Mouse (Mus musculus): ENCODE data around the gene Gdf5. TPM values are rescaled to one million over a fixed set of nuclear protein-coding genes. Genes with fewer than 3 reads are reported as not detected.
A peak's percentile ranks its signal among the peaks of the same experiment; 100 is the strongest.
"Not testable (repeated sequence)": the region's sequence is repeated elsewhere in the genome, so short reads cannot be mapped to it uniquely, and the experiment has no call there.

Gene Gdf5
- polyA plus RNA-seq, 1 experiment from 2014 or later, result 1.0 TPM

GRCm38 (mm10) chr2:155929531-155930442 lies 15.4 kb downstream of the Gdf5 start, which contains the start of gene Uqcc1:
TSS of gene Uqcc1 (minus strand) at chr2:155930310.
- no peak for TF ChIP-seq CTCF (IDR thresholded peaks at IDR 0.05; ENCODE audit: low read depth)

GRCm38 (mm10) chr2:155928711-155929345 lies 16.3 kb downstream of the Gdf5 start:
- WGBS, result 52% methylated on average over 7 of the region's 7 CpGs
- ATAC-seq, result no peak
- Histone ChIP-seq H3K4me1 (replicated peaks; ENCODE audit: control insufficient read depth, insufficient read depth, low read length) (peaks cover 9% of the 10 kb centered on the region; the same call in 1 of the 2 replicates), H3K9ac (ENCODE audit: low read depth, low read length) (0 out of 2 replicates have a peak overlapping the region, but pooled peaks have one; percentile 38), H3K36me3 (ENCODE audit: control insufficient read depth, insufficient read depth) (0 out of 2 replicates have a peak, but pooled peaks cover 3% of the 10 kb centered on the region), H3K27ac (ENCODE audit: low read depth, low read length) (peak overlapping the region; percentile 47; the same call in 1 of the 2 replicates), H3K27me3 (replicated peaks; ENCODE audit: control insufficient read depth, insufficient read depth, low read length) (no peaks in the 10 kb centered on the region), H3K9me3 (ENCODE audit: control insufficient read depth) (no peaks in the 10 kb centered on the region), H3K4me2 (replicated peaks; ENCODE audit: low read depth) (peak overlapping the region; percentile 66), H3K4me3 (ENCODE audit: low read depth, low read length) (peak overlapping the region; percentile 48)
- TF ChIP-seq CTCF (IDR thresholded peaks at IDR 0.05; ENCODE audit: low read depth), result no peak

More at GRCm38 (mm10) chr2:155929531-155930442, 15.4 kb downstream of the Gdf5 start, which contains the start of gene Uqcc1:
- H3K27me3 ChIP-seq (replicated peaks; ENCODE audit: control insufficient read depth, insufficient read depth, low read length), result no peaks in the 10 kb centered on the region
- under 1% methylated on average over 38 of the region's 38 CpGs for WGBS
- H3K9ac ChIP-seq (ENCODE audit: low read depth, low read length), result peak within 1 kb of the TSS; percentile 38
- peak; percentile 88 for ATAC-seq
- peak within 1 kb of the TSS; percentile 66 for H3K4me2 ChIP-seq (replicated peaks; ENCODE audit: low read depth)
- no peaks in the 10 kb centered on the region for H3K9me3 ChIP-seq (ENCODE audit: control insufficient read depth)
- peaks cover 9% of the 10 kb centered on the region; the same call in 1 of the 2 replicates for H3K4me1 ChIP-seq (replicated peaks; ENCODE audit: control insufficient read depth, insufficient read depth, low read length)
- H3K36me3 ChIP-seq (ENCODE audit: control insufficient read depth, insufficient read depth), result no peaks in the 10 kb centered on the region
- H3K27ac ChIP-seq (ENCODE audit: low read depth, low read length), result peak within 1 kb of the TSS; percentile 67
- peak within 1 kb of the TSS; percentile 48 for H3K4me3 ChIP-seq (ENCODE audit: low read depth, low read length)

GRCm38 (mm10) chr2:155925213-155925612 lies 20.0 kb downstream of the Gdf5 start:
- not testable (repeated sequence) for H3K27ac ChIP-seq (ENCODE audit: low read depth, low read length); H3K4me2 ChIP-seq (replicated peaks; ENCODE audit: low read depth); H3K4me3 ChIP-seq (ENCODE audit: low read depth, low read length); H3K9ac ChIP-seq (ENCODE audit: low read depth, low read length); H3K27me3 ChIP-seq (replicated peaks; ENCODE audit: control insufficient read depth, insufficient read depth, low read length); H3K9me3 ChIP-seq (ENCODE audit: control insufficient read depth); H3K36me3 ChIP-seq (ENCODE audit: control insufficient read depth, insufficient read depth); H3K4me1 ChIP-seq (replicated peaks; ENCODE audit: control insufficient read depth, insufficient read depth, low read length); ATAC-seq
- WGBS, result 83% methylated on average over 6 of the region's 6 CpGs

- Histone ChIP-seq H3K4me2 (replicated peaks; ENCODE audit: low read depth) (no peak overlapping the region), H3K27ac (ENCODE audit: low read depth, low read length) (no peak overlapping the region), H3K9ac (ENCODE audit: low read depth, low read length) (no peak overlapping the region), H3K4me1 (replicated peaks; ENCODE audit: control insufficient read depth, insufficient read depth, low read length) (no peaks in the 10 kb centered on the region), H3K36me3 (ENCODE audit: control insufficient read depth, insufficient read depth) (peaks cover 8% of the 10 kb centered on the region; the same call in 1 of the 2 replicates), H3K27me3 (replicated peaks; ENCODE audit: control insufficient read depth, insufficient read depth, low read length) (no peaks in the 10 kb centered on the region), H3K9me3 (ENCODE audit: control insufficient read depth) (no peaks in the 10 kb centered on the region), H3K4me3 (ENCODE audit: low read depth, low read length) (no peak overlapping the region)
- no peak for TF ChIP-seq CTCF (IDR thresholded peaks at IDR 0.05; ENCODE audit: low read depth)
- WGBS, result 90% methylated on average over 7 of the region's 7 CpGs
- no peak for ATAC-seq
Measured at GRCm38 (mm10) chr2:155923143-155923542, 22.0 kb downstream of the Gdf5 start.

- peaks cover 44% of the 10 kb centered on the region for H3K36me3 ChIP-seq (ENCODE audit: control insufficient read depth, insufficient read depth)
- ATAC-seq, result no peak
- 88% methylated on average over 6 of the region's 6 CpGs for WGBS
- H3K4me1 ChIP-seq (replicated peaks; ENCODE audit: control insufficient read depth, insufficient read depth, low read length), result no peaks in the 10 kb centered on the region
- H3K4me2 ChIP-seq (replicated peaks; ENCODE audit: low read depth), result no peak overlapping the region
- H3K27me3 ChIP-seq (replicated peaks; ENCODE audit: control insufficient read depth, insufficient read depth, low read length), result no peaks in the 10 kb centered on the region
- H3K4me3 ChIP-seq (ENCODE audit: low read depth, low read length), result no peak overlapping the region
- no peak for TF ChIP-seq CTCF (IDR thresholded peaks at IDR 0.05; ENCODE audit: low read depth)
- no peak overlapping the region for H3K27ac ChIP-seq (ENCODE audit: low read depth, low read length)
- no peaks in the 10 kb centered on the region for H3K9me3 ChIP-seq (ENCODE audit: control insufficient read depth)
- H3K9ac ChIP-seq (ENCODE audit: low read depth, low read length), result no peak overlapping the region
Measured at GRCm38 (mm10) chr2:155914684-155915083, 30.5 kb downstream of the Gdf5 start.

- no peak overlapping the region for H3K27ac ChIP-seq (ENCODE audit: low read depth, low read length)
- no peak for TF ChIP-seq CTCF (IDR thresholded peaks at IDR 0.05; ENCODE audit: low read depth)
- H3K4me2 ChIP-seq (replicated peaks; ENCODE audit: low read depth), result no peak overlapping the region
- H3K4me3 ChIP-seq (ENCODE audit: low read depth, low read length), result no peak overlapping the region
- no peaks in the 10 kb centered on the region for H3K9me3 ChIP-seq (ENCODE audit: control insufficient read depth)
- H3K4me1 ChIP-seq (replicated peaks; ENCODE audit: control insufficient read depth, insufficient read depth, low read length), result 0 out of 2 replicates have a peak, but pooled peaks cover 5% of the 10 kb centered on the region
- ATAC-seq, result no peak
- peaks cover 42% of the 10 kb centered on the region for H3K36me3 ChIP-seq (ENCODE audit: control insufficient read depth, insufficient read depth)
- no peaks in the 10 kb centered on the region for H3K27me3 ChIP-seq (replicated peaks; ENCODE audit: control insufficient read depth, insufficient read depth, low read length)
- no peak overlapping the region for H3K9ac ChIP-seq (ENCODE audit: low read depth, low read length)
- WGBS, result 85% methylated on average over 6 of the region's 6 CpGs
Measured at GRCm38 (mm10) chr2:155903632-155904008, 41.5 kb downstream of the Gdf5 start.
